Mouse (Mus musculus): ENCODE data around the gene Il34.
"Not testable (repeated sequence)": the region's sequence is repeated elsewhere in the genome, so short reads cannot be mapped to it uniquely, and the experiment has no call there.

Gene Il34

GRCm38 (mm10) chr8:110810481-110811065 is 4.8 kb upstream of the Il34 start:
- no peak for DNase-seq (ENCODE audit: low spot score)

GRCm38 (mm10) chr8:110809831-110810230 is 4.1 kb upstream of the Il34 start:
- DNase-seq (ENCODE audit: low spot score) = no peak

DNA sequence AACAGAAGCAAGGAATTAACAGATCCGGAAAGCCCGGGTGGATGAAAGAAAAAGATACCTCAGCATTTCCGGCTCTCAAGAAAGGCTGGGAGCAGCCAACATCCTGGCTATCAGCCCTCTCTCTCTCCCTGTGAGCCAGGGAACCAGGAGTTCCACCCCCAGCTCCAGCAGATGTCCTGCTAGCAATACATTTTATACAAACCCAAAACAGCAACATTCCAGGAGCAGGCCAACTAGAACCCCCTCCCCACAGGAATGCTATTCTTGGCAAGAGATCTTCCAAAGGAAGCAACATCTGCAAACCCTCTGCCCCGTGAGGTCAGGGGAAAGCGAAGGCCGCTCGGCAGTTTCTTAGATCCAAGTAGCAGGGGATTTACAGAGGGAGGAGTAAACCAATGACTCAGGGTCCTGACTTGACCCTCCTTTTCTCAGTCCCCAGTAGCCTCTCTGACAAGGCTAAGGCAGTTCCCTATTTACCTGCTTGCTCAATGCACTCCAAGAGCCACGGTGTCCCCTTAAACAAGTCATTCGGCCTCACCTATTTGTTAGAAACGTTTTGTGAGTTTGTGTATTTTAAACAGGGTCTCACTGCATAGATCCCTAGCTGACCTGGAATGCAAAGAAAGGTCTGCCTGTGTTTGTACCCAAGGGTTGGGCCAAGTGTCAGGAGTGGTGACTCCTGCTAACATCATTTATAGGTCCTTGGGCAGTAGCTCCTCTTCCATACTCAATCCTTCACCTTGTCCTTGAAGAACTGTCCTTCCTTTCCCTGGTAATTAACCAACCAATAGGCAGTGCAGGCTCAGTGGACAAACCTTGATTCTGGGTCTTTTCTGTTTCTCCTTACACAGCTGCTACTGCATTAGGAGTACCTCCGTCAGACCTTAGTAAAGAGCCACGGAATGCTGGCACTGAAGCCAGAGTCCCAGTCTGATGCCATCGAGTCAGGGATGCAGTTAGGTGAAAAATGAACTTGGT is 3.1 kb upstream of the Il34 start:
- DNase-seq (ENCODE audit: low spot score) = peak; percentile 27

DNA sequence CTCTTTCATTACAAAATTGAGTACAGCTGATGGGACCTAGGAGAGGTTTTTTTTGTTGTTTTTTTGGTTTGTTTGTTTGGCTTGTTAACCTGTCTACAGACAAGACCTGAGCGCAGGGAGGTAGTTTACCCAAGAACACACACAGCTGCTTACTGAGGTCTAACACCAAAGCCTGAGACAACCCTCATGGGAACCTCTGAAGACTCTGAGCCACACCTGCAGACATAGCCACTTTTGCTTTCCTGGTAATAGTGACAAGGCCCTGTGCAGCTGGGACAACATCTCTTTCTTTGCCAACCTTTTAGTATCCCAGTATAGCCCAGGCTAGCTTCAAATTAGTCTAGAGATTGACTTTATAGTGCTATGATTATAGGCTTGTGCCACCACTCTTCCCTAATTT is 422 bp upstream of the Il34 start:
- no peak for DNase-seq (ENCODE audit: low spot score)

DNA sequence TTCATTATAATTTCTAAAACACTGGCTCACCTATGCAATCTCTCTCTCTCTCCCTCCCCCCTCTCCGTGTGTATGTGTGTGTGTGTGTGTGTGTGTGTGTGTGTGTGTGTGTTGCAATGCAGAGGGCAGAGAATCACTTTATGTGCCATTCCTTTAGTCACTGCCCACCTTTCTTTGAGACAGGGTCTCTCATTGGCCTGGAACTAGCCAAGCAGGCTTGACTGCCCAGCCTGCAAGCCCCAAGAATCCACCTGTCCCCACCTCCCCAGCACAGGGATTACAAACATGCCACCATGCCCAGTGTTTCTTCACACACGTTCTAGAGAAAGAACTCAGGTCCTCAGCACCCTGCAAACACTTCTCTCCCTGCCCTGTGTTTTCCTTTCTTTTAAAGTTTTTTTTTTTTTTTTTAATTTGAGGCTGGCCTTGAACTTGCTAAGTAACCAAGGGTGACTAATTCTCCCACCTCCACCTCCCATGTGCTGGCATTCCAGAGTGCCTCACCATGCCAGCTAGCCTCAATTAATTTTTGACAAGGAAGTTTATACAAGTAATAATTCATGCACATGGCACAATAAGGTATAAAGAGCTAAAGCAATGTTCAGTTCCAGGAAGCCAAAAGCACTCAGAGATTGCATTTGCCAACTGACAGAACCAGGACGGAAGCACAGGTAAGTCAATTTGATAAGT is 754 bp downstream of the Il34 start:
- no peak for DNase-seq (ENCODE audit: low spot score)

GRCm38 (mm10) chr8:110803856-110804255 is 1.9 kb downstream of the Il34 start:
- no peak for DNase-seq (ENCODE audit: low spot score)

DNA sequence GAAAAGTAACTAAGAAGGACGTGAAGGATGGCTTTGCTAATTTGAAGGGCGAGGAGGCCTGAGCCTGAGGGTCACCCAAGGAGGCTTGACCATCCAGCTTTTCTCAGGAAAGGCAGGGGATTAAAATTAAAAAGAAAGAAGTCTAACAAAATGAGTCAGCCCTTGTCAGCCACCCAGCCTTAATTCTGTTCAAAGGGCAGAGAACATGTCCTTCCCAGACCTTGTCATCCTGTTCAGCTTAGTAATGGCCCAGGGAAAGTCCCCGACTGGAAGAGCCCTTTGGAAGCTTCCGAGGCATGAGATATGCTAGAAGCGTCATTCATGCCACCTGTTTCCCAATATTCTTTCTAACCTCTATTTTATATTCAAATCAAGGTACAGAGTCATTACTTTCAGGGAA is 2.7 kb downstream of the Il34 start:
- no peak for DNase-seq (ENCODE audit: low spot score)

DNA sequence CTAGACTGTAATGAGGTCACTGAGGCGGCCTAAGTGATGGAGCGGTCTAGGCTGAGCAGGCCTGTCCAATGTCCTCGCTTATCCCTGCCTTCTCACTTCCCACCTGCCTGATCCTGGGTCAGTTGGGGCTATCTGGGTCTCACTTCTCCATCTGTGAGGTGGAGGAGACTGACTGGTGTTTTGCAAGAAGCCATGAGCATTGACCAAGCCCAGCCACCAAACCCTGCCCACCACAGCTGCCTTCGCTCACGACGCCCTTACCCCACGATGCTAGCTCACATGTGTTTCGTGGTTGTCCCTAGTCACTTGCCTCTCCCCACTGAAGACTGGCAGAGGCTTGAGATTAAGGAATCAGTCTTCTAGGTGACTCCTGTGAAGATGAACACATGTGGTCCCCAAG is 8.6 kb downstream of the Il34 start:
- no peak for DNase-seq (ENCODE audit: low spot score)

GRCm38 (mm10) chr8:110794363-110794965 is 11.3 kb downstream of the Il34 start:
- DNase-seq (ENCODE audit: low spot score) = no peak

GRCm38 (mm10) chr8:110793936-110794335 is 11.8 kb downstream of the Il34 start:
- no peak for DNase-seq (ENCODE audit: low spot score)

DNA sequence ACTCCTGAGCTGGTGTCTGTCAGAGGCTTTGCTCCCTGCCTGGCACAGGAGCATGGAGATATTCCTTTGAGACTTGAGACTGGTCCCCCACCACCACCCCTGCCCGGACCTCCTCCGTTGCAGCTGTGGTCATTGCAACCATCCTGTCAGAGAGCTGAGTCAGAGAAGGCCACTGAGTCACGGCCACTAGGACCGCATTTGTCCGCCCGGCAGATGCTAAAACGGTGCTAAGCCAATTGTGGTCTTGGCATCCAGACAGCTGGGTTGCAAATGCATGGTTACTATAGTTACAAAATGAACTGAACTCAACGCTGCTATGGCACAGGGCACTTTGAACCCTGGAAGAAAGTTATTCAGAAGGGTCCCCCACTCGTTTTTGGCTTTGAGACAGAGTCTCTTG is 12.2 kb downstream of the Il34 start:
- no peak for DNase-seq (ENCODE audit: low spot score)

GRCm38 (mm10) chr8:110792574-110793200 is 13.0 kb downstream of the Il34 start:
- DNase-seq (ENCODE audit: low spot score) = no peak

DNA sequence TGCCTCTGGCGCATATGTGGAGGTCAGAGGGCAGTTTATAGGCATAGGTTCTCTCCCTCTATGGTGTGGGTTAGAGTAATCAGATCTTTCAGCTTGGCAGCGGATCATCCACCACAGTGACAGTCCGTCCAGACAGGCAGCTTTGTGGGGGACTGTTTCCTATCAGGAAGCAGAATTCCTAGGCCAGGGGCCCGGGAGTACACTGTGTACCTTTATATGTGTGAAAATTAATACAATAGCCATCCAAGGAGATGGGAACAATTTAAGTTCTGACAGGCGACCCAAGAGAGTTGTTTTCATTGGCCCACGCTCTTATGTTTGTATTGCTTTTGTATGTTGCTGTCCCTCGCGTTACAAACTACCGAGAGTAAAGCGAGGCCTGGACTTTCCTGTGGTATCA is 14.6 kb downstream of the Il34 start:
- DNase-seq (ENCODE audit: low spot score) = no peak

DNA sequence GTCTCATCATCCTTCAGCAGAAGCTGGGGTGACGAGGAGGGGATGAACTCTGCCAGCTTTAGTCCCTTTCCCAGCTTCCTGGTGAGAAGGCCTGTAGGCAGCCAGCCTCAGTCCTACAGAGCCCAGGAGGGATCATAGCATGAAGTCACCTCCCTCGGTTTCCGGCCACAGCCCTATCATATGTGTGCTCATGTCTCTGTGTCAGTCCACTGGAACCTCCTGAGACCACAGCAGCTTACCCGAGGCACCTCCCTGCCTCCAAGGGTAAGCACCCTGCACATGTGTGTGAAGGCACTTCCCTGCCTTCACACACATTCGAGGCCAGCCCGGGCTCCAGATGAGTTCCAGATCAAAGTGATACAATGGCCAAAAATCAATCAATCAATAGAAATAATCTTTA is 15.5 kb downstream of the Il34 start:
- DNase-seq (ENCODE audit: low spot score) = no peak

GRCm38 (mm10) chr8:110789571-110789970 is 16.2 kb downstream of the Il34 start:
- DNase-seq (ENCODE audit: low spot score) = no peak

- no peak for DNase-seq (ENCODE audit: low spot score)
Measured at GRCm38 (mm10) chr8:110788981-110789380, 16.7 kb downstream of the Il34 start.

- DNase-seq (ENCODE audit: low spot score) = no peak
Measured at GRCm38 (mm10) chr8:110787411-110787954, 18.2 kb downstream of the Il34 start.

DNA sequence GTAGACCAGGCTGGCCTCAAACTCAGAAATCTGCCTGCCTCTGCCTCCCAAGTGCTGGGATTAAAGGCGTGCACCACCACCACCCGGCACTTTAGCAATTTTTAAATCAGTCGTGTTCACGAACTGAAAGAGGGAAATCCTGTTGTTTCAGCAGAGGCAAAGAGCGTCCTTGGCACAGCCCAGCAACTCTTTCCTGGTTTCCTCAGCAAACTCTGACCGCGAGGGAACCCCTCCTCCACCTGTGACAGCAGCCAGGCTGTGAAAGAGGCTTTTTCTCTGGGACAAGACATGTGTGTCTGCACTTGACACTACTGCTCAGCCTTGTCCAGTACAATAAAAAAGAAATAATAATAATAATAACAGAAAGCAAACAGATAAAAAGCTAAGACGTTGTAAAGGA is 18.8 kb downstream of the Il34 start:
- DNase-seq (ENCODE audit: low spot score) = no peak

DNA sequence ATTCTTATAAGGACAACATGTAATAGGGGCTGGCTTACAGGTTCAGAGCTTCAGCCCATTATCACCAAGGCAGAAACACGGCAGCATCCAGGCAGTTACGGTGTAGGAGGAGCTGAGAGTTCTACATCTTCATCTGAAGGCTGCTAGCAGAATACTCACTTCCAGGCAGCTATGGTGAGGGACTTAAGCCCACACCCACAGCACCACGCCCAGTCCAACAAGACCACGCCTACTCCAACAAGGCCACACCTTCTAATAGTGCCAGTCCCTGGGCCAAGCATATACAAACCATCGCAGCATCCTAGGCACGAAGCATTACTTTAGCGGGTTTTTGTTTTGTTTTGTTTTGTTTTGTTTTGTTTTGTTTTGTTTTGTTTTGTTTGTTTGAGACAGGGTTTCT is 19.2 kb downstream of the Il34 start:
- DNase-seq (ENCODE audit: low spot score) = not testable (repeated sequence)

DNA sequence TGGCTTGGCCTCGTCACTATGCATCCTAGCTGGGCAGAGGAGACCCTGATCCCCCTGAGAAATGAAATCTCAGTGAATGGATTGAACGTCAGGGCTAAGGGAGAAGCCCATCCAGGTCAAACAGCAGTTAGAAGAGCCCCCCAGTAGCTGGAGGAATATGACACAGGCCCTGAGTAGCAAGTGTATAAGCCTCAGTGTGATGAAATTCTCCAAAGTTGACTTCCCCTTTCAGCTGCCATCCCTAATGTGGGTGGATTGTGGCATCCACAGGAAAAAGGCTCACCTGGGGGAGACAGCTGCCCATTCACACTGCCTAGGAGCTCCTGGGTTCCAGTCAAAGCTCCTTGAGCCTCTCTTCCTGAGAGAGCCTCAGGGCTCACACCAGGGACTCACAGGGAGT is 20.4 kb downstream of the Il34 start:
- no peak for DNase-seq (ENCODE audit: low spot score)

GRCm38 (mm10) chr8:110779924-110780718 is 25.6 kb downstream of the Il34 start:
- DNase-seq (ENCODE audit: low spot score) = no peak
